Mouse (Mus musculus) liver, postnatal 0 days (tissue): ENCODE measurements around the gene Rnf24. TPM values are rescaled to one million over a fixed set of nuclear protein-coding genes. Genes with fewer than 3 reads are reported as not detected.

ENCODE experiments used
- ATAC-seq: fragments of 200-750 bp; cut with Nextera tagmentation; 2 replicates; pipeline ENCODE4 v1.8.0; 2017; ENCODE audit warnings: mild to moderate bottlenecking, moderate library complexity
- DNase-seq: peaks from one replicate; pipeline ENCODE4 v3.0.0-alpha.2; 2016
- H3K27ac ChIP-seq: fragments of 300-500 bp; sonication (generic); 2 replicates; pipeline ENCODE4 v1.5.1; 2014; ENCODE audit warnings: antibody characterized with exemption, moderate library complexity, mild to moderate bottlenecking, low read depth
- H3K27me3 ChIP-seq: fragments of 300-500 bp; sonication (generic); 2 replicates; pipeline ENCODE4 v1.6.1; 2014; ENCODE audit warnings: low read length, control low read depth, mixed read lengths; ENCODE audit not compliant: insufficient read depth
- H3K36me3 ChIP-seq: fragments of 300-500 bp; sonication (generic); replicated peaks from 2 replicates; pipeline ENCODE4 v1.6.1; 2014; ENCODE audit warnings: mild to moderate bottlenecking, control low read depth, low read length, moderate library complexity, mixed read lengths; ENCODE audit not compliant: insufficient read depth
- H3K4me1 ChIP-seq: fragments of 300-500 bp; sonication (generic); 2 replicates; pipeline ENCODE4 v1.6.1; 2014; ENCODE audit warnings: antibody characterized with exemption, mild to moderate bottlenecking, control low read depth; ENCODE audit not compliant: insufficient read depth
- H3K4me2 ChIP-seq: fragments of 300-500 bp; sonication (generic); 2 replicates; pipeline ENCODE4 v1.6.1; 2014; ENCODE audit warnings: low read depth, mild to moderate bottlenecking, low read length, moderate library complexity, mixed read lengths
- H3K4me3 ChIP-seq: fragments of 300-500 bp; sonication (generic); 2 replicates; pipeline ENCODE4 v1.5.1; 2014; ENCODE audit warnings: low read depth, low read length
- H3K9ac ChIP-seq: fragments of 300-500 bp; sonication (generic); replicated peaks from 2 replicates; pipeline ENCODE4 v1.6.1; 2014; ENCODE audit warnings: mild to moderate bottlenecking, moderate library complexity
- H3K9me3 ChIP-seq: fragments of 300-500 bp; sonication (generic); 2 replicates; pipeline ENCODE4 v1.6.1; 2016; ENCODE audit warnings: mild to moderate bottlenecking, control low read depth, low read length, mixed read lengths
- CTCF ChIP-seq: sonication (generic); IDR thresholded peaks from 2 replicates; pipeline ENCODE4 v1.5.1; 2016; ENCODE audit warnings: antibody characterized with exemption, low read depth
- EP300 ChIP-seq: IDR thresholded peaks from 2 replicates; pipeline ENCODE4 v1.6.1; 2016; ENCODE audit warnings: antibody characterized with exemption, low read depth, mild to moderate bottlenecking
- WGBS: fragments of 180-500 bp; shearing (Covaris S2); extraction: QIAGEN DNeasy Blood & Tissue Kit; methylation state at CpG from one replicate; pipeline ENCODE4 v1.1.7; 2014; ENCODE audit not compliant: insufficient replicate concordance; 5-methylcytosine and 5-hydroxymethylcytosine counted together
- polyA plus RNA-seq: library from polyadenylated mRNA; unstranded; fragments of >200 nt; fragmentation: Nextera tagmentation; extraction: Ambion mirVana; gene quantifications from 2 replicates; pipeline ENCODE4 v1.2.1, GENCODE M21; 2015

The Rnf24 gene
- polyA plus RNA-seq, 1 experiment from 2014 or later = 0.94 TPM

DNA sequence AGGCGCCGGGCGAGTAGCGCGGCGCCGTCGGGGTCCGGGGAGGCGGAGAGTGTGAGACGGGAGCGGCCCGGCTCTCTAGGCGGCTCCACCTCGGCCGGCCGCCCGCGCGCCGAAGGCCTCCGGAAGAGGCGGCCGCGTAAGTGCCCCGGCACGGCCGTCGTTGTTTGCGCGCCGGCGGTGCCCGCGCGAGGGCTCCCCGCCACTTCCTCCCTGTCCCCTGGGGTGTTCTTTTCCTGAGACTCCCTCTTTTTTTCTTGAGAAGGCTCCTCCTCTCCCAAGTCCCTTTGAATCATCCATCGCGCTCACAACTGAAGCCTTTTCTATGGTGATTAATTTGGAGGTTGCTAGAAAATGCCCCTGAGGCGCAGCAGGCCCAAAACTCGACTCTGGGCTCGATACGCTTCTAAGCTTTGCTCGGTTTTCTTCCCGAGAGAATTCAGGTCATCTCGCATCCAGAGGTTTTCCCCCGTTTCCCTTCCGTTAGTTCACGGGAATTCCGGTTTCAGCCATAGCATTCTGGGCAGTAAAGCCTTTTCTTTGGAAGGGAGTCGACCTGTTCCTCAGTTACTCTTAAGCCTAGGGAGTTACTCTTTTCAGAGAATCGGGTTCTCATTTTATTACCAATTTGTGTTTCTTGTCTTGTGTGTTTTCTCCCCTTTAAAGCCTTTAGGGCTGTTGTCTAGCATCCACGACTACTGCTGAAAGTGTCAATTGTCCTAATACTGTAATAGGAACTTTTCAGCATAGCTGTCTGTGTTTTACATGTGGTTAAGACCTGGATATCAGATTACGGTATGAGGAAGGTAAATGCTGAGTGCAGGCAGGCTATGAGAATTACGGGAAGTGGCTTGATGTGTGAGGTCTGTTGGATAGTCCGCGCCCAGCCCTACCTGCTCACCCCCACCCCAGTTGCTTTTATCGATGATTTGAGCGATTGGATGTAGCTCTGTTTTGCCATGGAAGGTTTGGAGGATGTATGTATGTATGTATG is 89.7 kb downstream of the Rnf24 start:
- Histone ChIP-seq H3K27ac (peak overlapping the region; percentile 99), H3K4me2 (peak overlapping the region; percentile 80), H3K27me3 (no peaks in the 10 kb centered on the region), H3K36me3 (no peaks in the 10 kb centered on the region; the same call in 1 of the 2 replicates), H3K4me1 (peaks cover 25% of the 10 kb centered on the region), H3K9ac (peak overlapping the region; percentile 92), H3K4me3 (peak overlapping the region; percentile 81), H3K9me3 (no peaks in the 10 kb centered on the region)
- DNase-seq (peak; percentile 40), ATAC-seq (peak; percentile 85)
- under 1% methylated on average over 49 of the region's 59 CpGs for WGBS
- TF ChIP-seq CTCF (no peak), EP300 (no peak)

DNA sequence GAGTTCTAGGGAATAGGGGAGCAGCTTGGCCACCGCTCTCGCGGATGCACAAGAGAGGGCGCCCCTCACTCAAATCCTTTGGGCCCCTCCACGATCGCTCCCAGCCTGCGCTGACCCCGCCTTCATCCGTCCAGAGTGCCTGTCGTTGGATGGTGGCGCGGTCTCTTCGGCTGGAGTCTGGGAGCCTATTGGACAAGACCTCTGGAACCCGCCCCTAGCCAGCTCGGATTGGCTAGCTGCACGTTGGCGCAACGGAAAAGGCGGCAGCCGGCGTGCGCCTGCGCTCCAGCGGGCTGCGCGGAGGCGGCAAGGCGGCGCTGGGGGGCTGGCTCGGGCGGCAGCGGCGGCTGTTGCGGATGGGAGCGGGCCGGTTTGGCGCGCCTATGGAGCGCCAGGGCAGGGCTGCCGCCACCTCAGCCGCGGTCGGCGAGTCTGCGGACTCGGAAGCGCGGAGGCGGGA is 90.4 kb downstream of the Rnf24 start, which contains the start of gene Pank2:
Gene Pank2, plus strand, starts transcription at position 283 of the 460 bp plus-strand sequence.
- peak within 1 kb of the TSS; percentile 92 for H3K9ac ChIP-seq
- H3K27me3 ChIP-seq = no peaks in the 10 kb centered on the region
- no peaks in the 10 kb centered on the region; the same call in 1 of the 2 replicates for H3K36me3 ChIP-seq
- H3K4me1 ChIP-seq = peaks cover 25% of the 10 kb centered on the region
- ATAC-seq (peak; percentile 97), DNase-seq (peak; percentile 96)
- WGBS = 4% methylated on average over 27 of the region's 49 CpGs
- peak within 1 kb of the TSS; percentile 80 for H3K4me2 ChIP-seq
- peak within 1 kb of the TSS; percentile 81 for H3K4me3 ChIP-seq
- no peaks in the 10 kb centered on the region for H3K9me3 ChIP-seq
- TF ChIP-seq EP300 (no peak), CTCF (peak; percentile 24; the same call in 1 of the 2 replicates)
- H3K27ac ChIP-seq = peak within 1 kb of the TSS; percentile 99

DNA sequence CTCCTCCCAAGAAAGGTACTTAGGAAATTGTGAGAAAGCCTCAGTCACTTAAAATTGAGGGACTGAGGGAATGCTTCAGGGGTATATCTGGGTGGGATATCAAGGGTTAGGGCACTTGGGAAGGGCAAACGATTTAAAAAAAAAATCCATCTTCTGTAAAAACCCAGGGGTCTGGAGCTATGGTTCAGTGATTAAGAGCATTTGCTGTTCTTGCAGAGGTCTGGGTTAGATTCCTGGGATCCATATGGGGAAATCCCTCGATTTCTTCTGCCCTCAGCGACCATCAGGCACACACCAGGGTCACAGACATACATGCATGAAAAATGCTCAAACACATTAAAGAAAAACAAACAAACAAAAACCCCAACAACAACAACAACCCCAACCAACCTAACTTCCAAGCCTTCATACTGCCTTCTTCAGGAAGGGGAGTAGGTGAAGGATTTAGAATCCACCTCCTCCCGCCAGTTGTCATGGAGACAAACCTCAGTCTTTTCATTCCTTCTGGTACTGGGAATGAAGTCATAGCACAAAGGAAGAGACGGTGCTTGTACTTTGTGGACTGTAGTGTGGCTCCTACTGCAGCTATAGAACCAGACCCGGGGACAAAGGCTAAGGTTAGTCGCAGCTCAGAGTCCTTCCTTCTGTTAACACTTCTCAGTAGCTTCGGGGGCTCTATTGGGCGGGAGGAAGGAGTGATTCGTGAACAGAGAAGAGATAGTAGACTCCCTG is 91.0 kb downstream of the Rnf24 start:
- Histone ChIP-seq H3K36me3 (no peaks in the 10 kb centered on the region; the same call in 1 of the 2 replicates), H3K27me3 (no peaks in the 10 kb centered on the region), H3K9ac (peak overlapping the region; percentile 92), H3K4me3 (peak overlapping the region; percentile 81), H3K9me3 (no peaks in the 10 kb centered on the region), H3K4me1 (peaks cover 25% of the 10 kb centered on the region), H3K27ac (peak overlapping the region; percentile 99), H3K4me2 (peak overlapping the region; percentile 80)
- TF ChIP-seq CTCF (no peak), EP300 (no peak)
- WGBS = 8% methylated on average over 10 of the region's 10 CpGs
- ATAC-seq = peak; percentile 33
- DNase-seq = no peak

DNA sequence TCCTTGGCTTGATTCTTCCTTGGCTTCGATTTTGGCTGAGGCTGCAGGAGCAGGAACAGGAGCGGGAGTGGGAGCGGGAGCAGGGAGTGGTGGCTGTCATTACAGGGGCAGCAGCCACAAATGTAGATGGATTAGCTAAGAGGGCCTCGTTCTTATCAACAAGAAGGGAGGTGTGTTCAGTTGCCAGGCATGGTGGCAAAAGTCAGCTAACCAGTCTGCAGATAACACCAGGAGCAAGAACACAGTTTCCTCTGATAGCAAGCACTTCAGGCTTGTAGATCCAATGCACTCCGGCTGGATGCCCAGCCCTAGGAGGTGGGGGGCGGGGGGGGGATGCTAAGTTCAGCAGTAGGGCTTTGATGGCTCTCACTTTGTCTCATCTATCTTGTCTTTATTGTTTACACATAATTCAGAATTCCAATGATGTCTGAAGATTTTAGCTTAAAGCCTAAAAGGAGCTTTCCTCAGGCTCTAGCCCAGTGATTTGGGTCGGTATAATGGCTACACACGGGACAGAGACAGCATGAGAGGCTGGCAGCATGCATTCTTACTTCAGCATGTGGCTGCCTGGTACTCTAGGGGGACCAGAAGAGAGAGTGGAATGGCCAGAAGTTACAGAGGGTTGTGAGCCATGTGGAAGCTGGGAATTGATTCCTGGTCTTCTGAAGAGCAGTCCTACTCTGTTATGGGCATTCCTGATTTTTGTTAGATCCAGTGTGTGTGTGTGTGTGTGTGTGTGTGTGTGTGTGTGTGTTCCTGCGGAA is 92.0 kb downstream of the Rnf24 start:
- Histone ChIP-seq H3K27me3 (no peaks in the 10 kb centered on the region), H3K4me1 (peaks cover 25% of the 10 kb centered on the region), H3K36me3 (no peaks in the 10 kb centered on the region), H3K9me3 (no peaks in the 10 kb centered on the region), H3K4me3 (no peak overlapping the region), H3K4me2 (peak overlapping the region; percentile 52), H3K9ac (no peak overlapping the region), H3K27ac (peak overlapping the region; percentile 45; the same call in 1 of the 2 replicates)
- no peak for DNase-seq
- 39% methylated on average over 9 of the region's 9 CpGs for WGBS
- TF ChIP-seq EP300 = peak; percentile 55
- TF ChIP-seq CTCF = no peak
- no peak for ATAC-seq

DNA sequence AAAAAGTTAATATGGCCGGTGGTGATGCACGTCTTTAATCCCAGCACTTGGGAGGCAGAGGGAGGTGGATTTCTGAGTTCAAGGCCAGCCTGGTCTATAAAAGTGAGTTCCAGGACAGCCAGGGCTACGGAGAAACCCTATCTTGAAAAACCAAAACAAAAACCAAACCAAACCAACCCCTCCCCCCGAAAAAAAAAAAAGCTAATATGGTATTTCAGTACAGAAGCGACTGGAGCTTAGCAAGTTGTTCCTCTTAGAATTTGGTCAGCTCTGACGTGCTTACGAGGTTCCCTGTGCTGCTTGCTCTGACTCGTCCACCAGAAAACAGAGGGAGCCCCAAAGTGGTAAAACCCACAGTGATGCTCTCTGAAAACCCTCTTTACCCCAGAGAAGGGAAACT is 94.0 kb downstream of the Rnf24 start:
- Histone ChIP-seq H3K27me3 (no peaks in the 10 kb centered on the region), H3K4me3 (no peak overlapping the region), H3K9ac (no peak overlapping the region), H3K9me3 (no peaks in the 10 kb centered on the region), H3K4me1 (peaks cover 17% of the 10 kb centered on the region), H3K4me2 (no peak overlapping the region), H3K36me3 (no peaks in the 10 kb centered on the region), H3K27ac (no peak overlapping the region)
- 66% methylated on average over 8 of the region's 8 CpGs for WGBS
- ATAC-seq (no peak), DNase-seq (no peak)
- TF ChIP-seq CTCF (no peak), EP300 (no peak)
